Comparison of ENCODE assay signal across 9 mouse cellular contexts in genomic region chr10:75832272-75832895, GRCm38 (mm10). TPM values are rescaled to one million over a fixed set of nuclear protein-coding genes. Genes with fewer than 3 reads are reported as not detected.
DNase-seq lines count a peak whose midpoint lies in the region; ATAC-seq and TF ChIP-seq lines count a peak whose summit lies in the region.
"Had no signal": no experiment of that assay in that cellular context is flagged by ENCODE, and none has a peak within 500 bp of the region (broad histone marks: within the 10 kb centered on the region; RNA-seq: fewer than 3 reads in every experiment).

No protein-coding gene starts in this region.

- H3K9me3 ChIP-seq in intestine, embryonic 14.5 days (ENCODE audit: control insufficient read depth, low read length): no peaks in the 10 kb centered on the region
- H3K9me3 ChIP-seq in intestine, embryonic 16.5 days (ENCODE audit: control insufficient read depth, low read length): no peaks in the 10 kb centered on the region
- peaks cover 6% of the 10 kb centered on the region for H3K9me3 ChIP-seq in CH12.LX (replicated peaks; ENCODE audit: low read length)
- H3K9me3 ChIP-seq in liver, embryonic 15.5 days (replicated peaks): no peaks in the 10 kb centered on the region
- H3K9me3 ChIP-seq in hindbrain, embryonic 14.5 days (ENCODE audit: control insufficient read depth, low read length): no peaks in the 10 kb centered on the region
- H3K9me3 ChIP-seq: limb, embryonic 13.5 days had no signal

- H3K4me2 ChIP-seq in intestine, embryonic 14.5 days (ENCODE audit: low read length): no peak overlapping the region
- no peak overlapping the region for H3K4me2 ChIP-seq in intestine, embryonic 16.5 days (ENCODE audit: low read depth, low read length)
- H3K4me2 ChIP-seq in CH12.LX (ENCODE audit: insufficient read depth, low read depth, poor library complexity, severe bottlenecking): peak overlapping the region; percentile 86
- peak overlapping the region; percentile 91 for H3K4me2 ChIP-seq in liver, embryonic 15.5 days
- H3K4me2 ChIP-seq in hindbrain, embryonic 14.5 days (replicated peaks): no peak overlapping the region

- no peak for ATAC-seq in intestine, embryonic 14.5 days (replicated peaks; ENCODE audit: low FRiP score, low TSS enrichment, low read depth)
- ATAC-seq in intestine, embryonic 16.5 days: no peak
- ATAC-seq in granulocyte monocyte progenitor cell, adult 5-6 weeks (replicated peaks; ENCODE audit: poor library complexity, severe bottlenecking): peak; percentile 34
- no peak for ATAC-seq in liver, embryonic 15.5 days (ENCODE audit: insufficient read depth)
- ATAC-seq in hindbrain, embryonic 14.5 days (ENCODE audit: low FRiP score): no peak

- dilution Hi-C loops in CH12.LX (cut with MboI; ENCODE audit: extremely low pct_ligation_motif_present, extremely low pct_unique_long_range_greater_than_20kb, low sequenced_read_pairs): no loop called here

- TF ChIP-seq RAD21 in CH12.LX (IDR thresholded peaks at IDR 0.05; ENCODE audit: low read depth, low read length): peak; percentile 93

- no peaks in the 10 kb centered on the region for H3K36me3 ChIP-seq in intestine, embryonic 14.5 days (ENCODE audit: control insufficient read depth, insufficient read depth, low read length)
- H3K36me3 ChIP-seq in intestine, embryonic 16.5 days (ENCODE audit: control insufficient read depth, insufficient read depth, low read length): no peaks in the 10 kb centered on the region
- peaks cover 0 to 9% of the 10 kb centered on the region in 2 experiments for H3K36me3 ChIP-seq in CH12.LX (replicated peaks in 1 of 2; ENCODE audit: control insufficient read depth in 1 of 2, insufficient read depth in 1 of 2, low read length in 1 of 2)
- no peaks in the 10 kb centered on the region for H3K36me3 ChIP-seq in liver, embryonic 15.5 days (replicated peaks)
- no peaks in the 10 kb centered on the region for H3K36me3 ChIP-seq in spleen, adult 2 months (ENCODE audit: control insufficient read depth, insufficient read depth, low read length)
- H3K36me3 ChIP-seq in hindbrain, embryonic 14.5 days (replicated peaks; ENCODE audit: control insufficient read depth, insufficient read depth): no peaks in the 10 kb centered on the region
- H3K36me3 ChIP-seq: limb, embryonic 13.5 days had no signal

- TF ChIP-seq CTCF in CH12.LX (conservative IDR thresholded peaks at IDR 0.05 in 1 of 2, IDR thresholded peaks at IDR 0.05 in 1 of 2; ENCODE audit: low read depth in 2 of 2, low read length in 2 of 2): peak; percentile 88 to 100
- peak; percentile 42; the same call in 1 of the 2 replicates for TF ChIP-seq CTCF in brain, embryonic 14.5 days (IDR thresholded peaks at IDR 0.05; ENCODE audit: borderline replicate concordance, extremely low read depth, insufficient read depth, insufficient read length)
- TF ChIP-seq CTCF in spleen, adult 2 months (IDR thresholded peaks at IDR 0.05; ENCODE audit: extremely low read depth, insufficient read depth, insufficient read length, insufficient replicate concordance): peak; percentile 69; the same call in 1 of the 2 replicates

- no peak for TF ChIP-seq EP300 in CH12.LX (IDR thresholded peaks at IDR 0.05; ENCODE audit: low read length)

- no peaks in the 10 kb centered on the region for H3K27me3 ChIP-seq in intestine, embryonic 14.5 days (replicated peaks; ENCODE audit: control insufficient read depth, insufficient read depth, low read length)
- no peaks in the 10 kb centered on the region for H3K27me3 ChIP-seq in intestine, embryonic 16.5 days (replicated peaks; ENCODE audit: control insufficient read depth, insufficient read depth, low read length)
- H3K27me3 ChIP-seq in CH12.LX (replicated peaks): no peaks in the 10 kb centered on the region
- peaks cover 21% of the 10 kb centered on the region for H3K27me3 ChIP-seq in liver, embryonic 15.5 days
- no peaks in the 10 kb centered on the region for H3K27me3 ChIP-seq in spleen, adult 2 months (ENCODE audit: control insufficient read depth, insufficient read depth, low read length)
- peaks cover 28% of the 10 kb centered on the region for H3K27me3 ChIP-seq in hindbrain, embryonic 14.5 days (ENCODE audit: control insufficient read depth, insufficient read depth, low read length)

- in situ Hi-C loops in CH12.LX (cut with MboI; ENCODE audit: low pct_ligation_motif_present, low pct_unique_long_range_greater_than_20kb, low sequenced_read_pairs): loop anchor here (10.0 kb wide), 1 partner anchor 248 kb away; the partner anchor contains the start of gene Ggt5

- no peak overlapping the region for H3K9ac ChIP-seq in intestine, embryonic 14.5 days (ENCODE audit: low read length)
- no peak overlapping the region for H3K9ac ChIP-seq in intestine, embryonic 16.5 days (ENCODE audit: low read depth, low read length)
- H3K9ac ChIP-seq in CH12.LX (ENCODE audit: insufficient read depth, low read depth): peak overlapping the region; percentile 83
- H3K9ac ChIP-seq in liver, embryonic 15.5 days: no peak overlapping the region
- no peak overlapping the region for H3K9ac ChIP-seq in hindbrain, embryonic 14.5 days
- H3K9ac ChIP-seq: limb, embryonic 13.5 days had no signal

- WGBS in intestine, embryonic 14.5 days: 65% methylated on average over 13 of the region's 13 CpGs
- 63% methylated on average over 13 of the region's 13 CpGs for WGBS in intestine, embryonic 16.5 days
- WGBS in liver, embryonic 15.5 days (ENCODE audit: insufficient replicate concordance): 48% methylated on average over 13 of the region's 13 CpGs
- WGBS in spleen, adult 2 months: 74% methylated on average over 13 of the region's 13 CpGs
- 65% methylated on average over 13 of the region's 13 CpGs for WGBS in hindbrain, embryonic 14.5 days

- H3K27ac ChIP-seq in intestine, embryonic 14.5 days (ENCODE audit: low read depth): no peak overlapping the region
- H3K27ac ChIP-seq in intestine, embryonic 16.5 days (ENCODE audit: low read length): no peak overlapping the region
- peak overlapping the region; percentile 54 for H3K27ac ChIP-seq in CH12.LX (ENCODE audit: insufficient read depth, low read depth)
- 0 out of 2 replicates have a peak overlapping the region, but pooled peaks have one; percentile 81 for H3K27ac ChIP-seq in liver, embryonic 15.5 days (replicated peaks)
- H3K27ac ChIP-seq in spleen, adult 2 months (ENCODE audit: insufficient read depth, low read length): no peak overlapping the region
- H3K27ac ChIP-seq in hindbrain, embryonic 14.5 days: no peak overlapping the region
- H3K27ac ChIP-seq: limb, embryonic 13.5 days had no signal

- H3K79me2 ChIP-seq in CH12.LX (replicated peaks; ENCODE audit: control insufficient read depth, extremely low read depth, insufficient read depth, poor library complexity, severe bottlenecking): no peaks in the 10 kb centered on the region

- TF ChIP-seq POLR2A in CH12.LX (IDR thresholded peaks at IDR 0.05; ENCODE audit: low read depth, low read length): peak; percentile 49
- no peak for TF ChIP-seq POLR2A in brain, embryonic 14.5 days (IDR thresholded peaks at IDR 0.05; ENCODE audit: borderline replicate concordance, extremely low read depth, insufficient read depth, insufficient read length, poor library complexity, severe bottlenecking)
- no peak for TF ChIP-seq POLR2A in spleen, adult 2 months (IDR thresholded peaks at IDR 0.05; ENCODE audit: low read depth, low read length)

- H3K4me3 ChIP-seq in intestine, embryonic 14.5 days (ENCODE audit: low read depth, low read length): no peak overlapping the region
- H3K4me3 ChIP-seq in intestine, embryonic 16.5 days (ENCODE audit: low read length): no peak overlapping the region
- H3K4me3 ChIP-seq in CH12.LX (replicated peaks in 1 of 3; ENCODE audit: low read depth in 2 of 3, low read length in 2 of 3, poor library complexity in 1 of 3): peak overlapping the region; percentile 50 to 73 (median 61)
- H3K4me3 ChIP-seq in liver, embryonic 15.5 days (replicated peaks): no peak overlapping the region
- no peak overlapping the region for H3K4me3 ChIP-seq in spleen, adult 2 months (ENCODE audit: extremely low read depth, insufficient read depth, insufficient read length)
- H3K4me3 ChIP-seq in hindbrain, embryonic 14.5 days (replicated peaks; ENCODE audit: low read length): no peak overlapping the region

- peak; percentile 62 for DNase-seq in intestine, embryonic 14.5 days (ENCODE audit: low spot score)
- peak; percentile 93 for DNase-seq in CH12.LX (ENCODE audit: extremely low read depth)
- peak; percentile 34 for DNase-seq in brain, embryonic 14.5 days (ENCODE audit: low read depth)
- DNase-seq in spleen, adult 2 months (ENCODE audit: low read depth in 1 of 2, low spot score in 2 of 2): peak; percentile 52 to 70
- DNase-seq in hindbrain, embryonic 14.5 days (ENCODE audit: low spot score): no peak

- peaks cover 25% of the 10 kb centered on the region for H3K4me1 ChIP-seq in intestine, embryonic 14.5 days (replicated peaks; ENCODE audit: control insufficient read depth, insufficient read depth, low read length)
- H3K4me1 ChIP-seq in intestine, embryonic 16.5 days (ENCODE audit: control insufficient read depth, insufficient read depth, low read length): peaks cover 14% of the 10 kb centered on the region
- H3K4me1 ChIP-seq in CH12.LX (ENCODE audit: control insufficient read depth in 1 of 2, insufficient read depth in 2 of 2): peaks cover 3 to 35% of the 10 kb centered on the region in 2 experiments; a peak in 2 of 4 replicates
- peaks cover 52% of the 10 kb centered on the region for H3K4me1 ChIP-seq in liver, embryonic 15.5 days (replicated peaks)
- peaks cover 9% of the 10 kb centered on the region; the same call in 1 of the 2 replicates for H3K4me1 ChIP-seq in spleen, adult 2 months (ENCODE audit: control insufficient read depth, insufficient read depth, insufficient read length)
- H3K4me1 ChIP-seq in hindbrain, embryonic 14.5 days (replicated peaks; ENCODE audit: control insufficient read depth, insufficient read depth, low read length): peaks cover 15% of the 10 kb centered on the region; the same call in 1 of the 2 replicates

RNA-seq across cellular contexts. Expression of gene Gstt2, which starts 4.8 kb away (rescaled TPM):
- 39.6 and 41.3 TPM in 2 replicates for polyA plus RNA-seq in intestine, embryonic 14.5 days (2014; fragmentation: Nextera tagmentation; extraction: Ambion mirVana)
- polyA plus RNA-seq in intestine, embryonic 16.5 days (2015; fragmentation: Nextera tagmentation; extraction: Ambion mirVana): 78.3 and 83.7 TPM in 2 replicates
- 126 and 201 TPM in 2 replicates for total RNA-seq in CH12.LX (2012; rRNA removed)
- 192 and 197 TPM in 2 replicates for total RNA-seq in CH12.LX (2014; rRNA removed)
- 253 and 304 TPM in 2 replicates for polyA plus RNA-seq in CH12.LX (2012; ENCODE audit: insufficient read length, low read depth)
- 7.7 and 9.2 TPM in 2 replicates for polyA plus RNA-seq in brain, embryonic 14.5 days (2012; rRNA removed)
- total RNA-seq in granulocyte monocyte progenitor cell, adult 5-6 weeks (2014; fragmentation: Nextera tagmentation): 18.0 and 33.8 TPM in 2 replicates
- total RNA-seq in granulocyte monocyte progenitor cell, adult 5-6 weeks (2017): 17.5 and 31.1 TPM in 2 replicates
- polyA plus RNA-seq in liver, embryonic 15.5 days (2015; fragmentation: Nextera tagmentation; extraction: Ambion mirVana): 50.5 and 54.2 TPM in 2 replicates
- 73.4 and 102 TPM in 2 replicates for polyA plus RNA-seq in spleen, adult 2 months (2012; rRNA removed)
- polyA plus RNA-seq in hindbrain, embryonic 14.5 days (2014; fragmentation: Nextera tagmentation; extraction: Ambion mirVana): 5.8 and 8.3 TPM in 2 replicates

RNA-seq across cellular contexts. Expression of gene Gstt4, which starts 10.0 kb away (rescaled TPM):
- polyA plus RNA-seq in intestine, embryonic 14.5 days (2014; fragmentation: Nextera tagmentation; extraction: Ambion mirVana): not detected in 2 replicates
- polyA plus RNA-seq in intestine, embryonic 16.5 days (2015; fragmentation: Nextera tagmentation; extraction: Ambion mirVana): not detected in 2 replicates
- 0.17 and 0.21 TPM in 2 replicates for total RNA-seq in CH12.LX (2012; rRNA removed)
- 0.42 and 0.45 TPM in 2 replicates for total RNA-seq in CH12.LX (2014; rRNA removed)
- 0.80 and 0.94 TPM in 2 replicates for polyA plus RNA-seq in CH12.LX (2012; ENCODE audit: insufficient read length, low read depth)
- not detected in 2 replicates for polyA plus RNA-seq in brain, embryonic 14.5 days (2012; rRNA removed)
- total RNA-seq in granulocyte monocyte progenitor cell, adult 5-6 weeks (2014; fragmentation: Nextera tagmentation): not detected in 2 replicates
- not detected in 2 replicates for total RNA-seq in granulocyte monocyte progenitor cell, adult 5-6 weeks (2017)
- not detected in 2 replicates for polyA plus RNA-seq in liver, embryonic 15.5 days (2015; fragmentation: Nextera tagmentation; extraction: Ambion mirVana)
- polyA plus RNA-seq in spleen, adult 2 months (2012; rRNA removed): not detected in 2 replicates
- polyA plus RNA-seq in hindbrain, embryonic 14.5 days (2014; fragmentation: Nextera tagmentation; extraction: Ambion mirVana): not detected in 2 replicates
- polyA plus RNA-seq: limb, embryonic 13.5 days had no signal

RNA-seq across cellular contexts. Expression of gene Mif, which starts 27.7 kb away (rescaled TPM):
- polyA plus RNA-seq in intestine, embryonic 14.5 days (2014; fragmentation: Nextera tagmentation; extraction: Ambion mirVana): 3,019 and 3,193 TPM in 2 replicates
- polyA plus RNA-seq in intestine, embryonic 16.5 days (2015; fragmentation: Nextera tagmentation; extraction: Ambion mirVana): 1,982 and 2,201 TPM in 2 replicates
- total RNA-seq in CH12.LX (2012; rRNA removed) (1,561 and 2,151 TPM in 2 replicates), CH12.LX (2014; rRNA removed) (1,037 and 1,217 TPM in 2 replicates)
- 1,853 and 2,072 TPM in 2 replicates for polyA plus RNA-seq in CH12.LX (2012; ENCODE audit: insufficient read length, low read depth)
- 1,693 and 2,722 TPM in 2 replicates for polyA plus RNA-seq in brain, embryonic 14.5 days (2012; rRNA removed)
- 657 and 889 TPM in 2 replicates for total RNA-seq in granulocyte monocyte progenitor cell, adult 5-6 weeks (2014; fragmentation: Nextera tagmentation)
- 712 and 870 TPM in 2 replicates for total RNA-seq in granulocyte monocyte progenitor cell, adult 5-6 weeks (2017)
- 755 and 825 TPM in 2 replicates for polyA plus RNA-seq in liver, embryonic 15.5 days (2015; fragmentation: Nextera tagmentation; extraction: Ambion mirVana)
- polyA plus RNA-seq in spleen, adult 2 months (2012; rRNA removed): 677 and 1,174 TPM in 2 replicates
- polyA plus RNA-seq in hindbrain, embryonic 14.5 days (2014; fragmentation: Nextera tagmentation; extraction: Ambion mirVana): 1,642 and 1,896 TPM in 2 replicates

RNA-seq across cellular contexts. Expression of gene Gstt1, which starts 34.0 kb away (rescaled TPM):
- polyA plus RNA-seq in intestine, embryonic 14.5 days (2014; fragmentation: Nextera tagmentation; extraction: Ambion mirVana): 11.4 and 11.6 TPM in 2 replicates
- 16.4 and 19.2 TPM in 2 replicates for polyA plus RNA-seq in intestine, embryonic 16.5 days (2015; fragmentation: Nextera tagmentation; extraction: Ambion mirVana)
- 50.9 and 58.1 TPM in 2 replicates for total RNA-seq in CH12.LX (2012; rRNA removed)
- total RNA-seq in CH12.LX (2014; rRNA removed): 2.4 and 2.9 TPM in 2 replicates
- polyA plus RNA-seq in CH12.LX (2012; ENCODE audit: insufficient read length, low read depth): 4.5 and 6.2 TPM in 2 replicates
- polyA plus RNA-seq in brain, embryonic 14.5 days (2012; rRNA removed): 11.5 and 13.4 TPM in 2 replicates
- not detected in 2 replicates for total RNA-seq in granulocyte monocyte progenitor cell, adult 5-6 weeks (2014; fragmentation: Nextera tagmentation)
- total RNA-seq in granulocyte monocyte progenitor cell, adult 5-6 weeks (2017): not detected in 2 replicates
- polyA plus RNA-seq in liver, embryonic 15.5 days (2015; fragmentation: Nextera tagmentation; extraction: Ambion mirVana): 108 and 151 TPM in 2 replicates
- polyA plus RNA-seq in spleen, adult 2 months (2012; rRNA removed): 25.3 and 28.5 TPM in 2 replicates
- polyA plus RNA-seq in hindbrain, embryonic 14.5 days (2014; fragmentation: Nextera tagmentation; extraction: Ambion mirVana): 12.1 and 12.2 TPM in 2 replicates

RNA-seq across cellular contexts. Expression of gene Gstt3, which starts 51.2 kb away (rescaled TPM):
- polyA plus RNA-seq in intestine, embryonic 14.5 days (2014; fragmentation: Nextera tagmentation; extraction: Ambion mirVana): 28.0 and 28.7 TPM in 2 replicates
- 49.1 and 53.1 TPM in 2 replicates for polyA plus RNA-seq in intestine, embryonic 16.5 days (2015; fragmentation: Nextera tagmentation; extraction: Ambion mirVana)
- total RNA-seq in CH12.LX (2012; rRNA removed) (72.3 and 117 TPM in 2 replicates), CH12.LX (2014; rRNA removed) (109 and 110 TPM in 2 replicates)
- polyA plus RNA-seq in CH12.LX (2012; ENCODE audit: insufficient read length, low read depth): 144 and 163 TPM in 2 replicates
- polyA plus RNA-seq in brain, embryonic 14.5 days (2012; rRNA removed): 1.1 TPM in 2 replicates
- 4.5 and 12.9 TPM in 2 replicates for total RNA-seq in granulocyte monocyte progenitor cell, adult 5-6 weeks (2014; fragmentation: Nextera tagmentation)
- total RNA-seq in granulocyte monocyte progenitor cell, adult 5-6 weeks (2017): 4.4 and 4.7 TPM in 2 replicates
- polyA plus RNA-seq in liver, embryonic 15.5 days (2015; fragmentation: Nextera tagmentation; extraction: Ambion mirVana): 14.9 and 15.4 TPM in 2 replicates
- polyA plus RNA-seq in spleen, adult 2 months (2012; rRNA removed): 4.3 and 4.4 TPM in 2 replicates
- polyA plus RNA-seq in hindbrain, embryonic 14.5 days (2014; fragmentation: Nextera tagmentation; extraction: Ambion mirVana): 0.57 and 1.4 TPM in 2 replicates

Comparison
In these comparisons a context has a peak if more than half of its experiments do, and no peak if none do; other contexts are left out.
1. H3K27ac ChIP-seq: peak in CH12.LX (single experiment) and liver, embryonic 15.5 days (single experiment); none in intestine, embryonic 14.5 days (single experiment), intestine, embryonic 16.5 days (single experiment), spleen, adult 2 months (single experiment) and hindbrain, embryonic 14.5 days (single experiment).
2. H3K4me2 ChIP-seq: peak in CH12.LX (single experiment) and liver, embryonic 15.5 days (single experiment); none in intestine, embryonic 14.5 days (single experiment), intestine, embryonic 16.5 days (single experiment) and hindbrain, embryonic 14.5 days (single experiment).
3. H3K4me3 ChIP-seq: peak in CH12.LX (3 of 3); none in intestine, embryonic 14.5 days (single experiment), intestine, embryonic 16.5 days (single experiment), liver, embryonic 15.5 days (single experiment), spleen, adult 2 months (single experiment) and hindbrain, embryonic 14.5 days (single experiment).
4. CTCF ChIP-seq: peak in every context shown above with its lines; median percentile 94 in CH12.LX; 69 in spleen, adult 2 months; 42 in brain, embryonic 14.5 days.